Mouse (Mus musculus) heart, embryonic 14.5 days (tissue): ENCODE results near the gene Optn. TPM values are rescaled to one million over a fixed set of nuclear protein-coding genes. Genes with fewer than 3 reads are reported as not detected.
A peak's percentile ranks its signal among the peaks of the same experiment; 100 is the strongest.
"Not testable (repeated sequence)": the region's sequence is repeated elsewhere in the genome, so short reads cannot be mapped to it uniquely, and the experiment has no call there.

Experiments
- ATAC-seq: fragments of 200-750 bp; cut with Nextera tagmentation; 2 replicates; pipeline ENCODE4 v1.8.0; 2017; ENCODE audit warnings: low read depth, moderate TSS enrichment; ENCODE audit not compliant: insufficient number of reproducible peaks, insufficient read depth, low FRiP score
- H3K27ac ChIP-seq, 2 experiments: fragments of 200-500 bp in 1 of 2; fragments of 300-500 bp in 1 of 2; sonication (generic) in 1 of 2; replicated peaks in 1 of 2; 2 replicates each; pipeline ENCODE4 v1.5.1; 2012 to 2014; ENCODE audit warnings: low read depth in 2 of 2, low read length in 2 of 2, control low read depth in 1 of 2, mild to moderate bottlenecking in 1 of 2, mixed read lengths in 1 of 2; ENCODE audit not compliant: control insufficient read depth in 1 of 2, insufficient read depth in 1 of 2
- H3K27me3 ChIP-seq: fragments of 300-500 bp; sonication (generic); 2 replicates; pipeline ENCODE4 v1.6.1; 2014; ENCODE audit warnings: mild to moderate bottlenecking, low read length, control low read depth; ENCODE audit not compliant: control insufficient read depth, insufficient read depth
- H3K36me3 ChIP-seq: fragments of 300-500 bp; sonication (generic); 2 replicates; pipeline ENCODE4 v1.6.1; 2014; ENCODE audit warnings: mild to moderate bottlenecking, control low read depth, low read length, mixed read lengths; ENCODE audit not compliant: control insufficient read depth, insufficient read depth
- H3K4me1 ChIP-seq, 2 experiments: fragments of 200-500 bp in 1 of 2; fragments of 300-500 bp in 1 of 2; sonication (generic) in 1 of 2; 2 replicates each; pipeline ENCODE4 v1.6.1; 2012 to 2014; ENCODE audit warnings: low read length in 2 of 2, control low read depth in 1 of 2, mixed read lengths in 1 of 2; ENCODE audit not compliant: control insufficient read depth in 2 of 2, insufficient read depth in 2 of 2
- H3K4me2 ChIP-seq: fragments of 300-500 bp; sonication (generic); 2 replicates; pipeline ENCODE4 v1.6.1; 2014; ENCODE audit warnings: mild to moderate bottlenecking, low read length
- H3K4me3 ChIP-seq, 2 experiments: fragments of 200-500 bp in 1 of 2; fragments of 300-500 bp in 1 of 2; sonication (generic) in 1 of 2; 2 replicates each; pipeline ENCODE4 v1.5.1; 2012 to 2014; ENCODE audit warnings: low read length in 2 of 2, mild to moderate bottlenecking in 2 of 2, control low read depth in 1 of 2, low read depth in 1 of 2, moderate library complexity in 1 of 2; ENCODE audit not compliant: control insufficient read depth in 1 of 2, insufficient read depth in 1 of 2
- H3K9ac ChIP-seq: fragments of 300-500 bp; sonication (generic); 2 replicates; pipeline ENCODE4 v1.6.1; 2014; ENCODE audit warnings: mild to moderate bottlenecking, low read length
- H3K9me3 ChIP-seq: fragments of 300-500 bp; sonication (generic); 2 replicates; pipeline ENCODE4 v1.6.1; 2016; ENCODE audit warnings: low read length, control low read depth; ENCODE audit not compliant: control insufficient read depth
- WGBS: fragments of 180-500 bp; shearing (Covaris S2); extraction: QIAGEN DNeasy Blood & Tissue Kit; methylation state at CpG from one replicate; pipeline ENCODE4 v1.1.7; 2014; 5-methylcytosine and 5-hydroxymethylcytosine counted together
- polyA plus RNA-seq: library from polyadenylated mRNA; unstranded; fragments of >200 nt; fragmentation: Nextera tagmentation; extraction: Ambion mirVana; gene quantifications from 2 replicates; pipeline ENCODE4 v1.2.1, GENCODE M21; 2014

Optn gene
- polyA plus RNA-seq, 1 experiment from 2014 or later = 14.8 TPM

DNA sequence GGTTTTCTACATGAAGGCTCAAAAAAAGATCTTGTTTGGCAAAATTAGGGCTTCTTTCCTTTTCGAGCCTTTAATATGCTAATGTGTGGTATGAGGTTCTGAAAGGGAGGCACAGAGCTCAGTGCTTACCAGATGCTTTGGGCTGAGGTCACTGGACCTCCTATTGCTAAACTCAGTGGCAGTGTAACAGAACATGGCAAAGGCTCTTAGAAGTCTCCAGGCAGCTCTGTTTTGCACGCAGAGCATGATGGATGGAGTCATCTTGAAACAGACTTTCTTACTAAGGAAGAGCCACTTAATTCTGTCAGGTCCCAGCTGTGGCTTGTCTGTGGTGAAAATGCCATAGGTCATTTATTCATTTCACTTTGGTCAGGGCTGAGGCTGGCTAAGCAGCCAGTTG, 11.6 kb upstream of the Optn start:
- ATAC-seq = no peak
- Histone ChIP-seq H3K27ac (no peak overlapping the region), H3K4me2 (no peak overlapping the region), H3K4me3 (no peak overlapping the region), H3K9ac (no peak overlapping the region), H3K36me3 (no peaks in the 10 kb centered on the region), H3K27me3 (no peaks in the 10 kb centered on the region), H3K9me3 (0 out of 2 replicates have a peak, but pooled peaks cover 4% of the 10 kb centered on the region), H3K4me1 (no peaks in the 10 kb centered on the region; a peak in 1 of 4 replicates)
- 70% methylated on average over 2 of the region's 2 CpGs for WGBS

DNA sequence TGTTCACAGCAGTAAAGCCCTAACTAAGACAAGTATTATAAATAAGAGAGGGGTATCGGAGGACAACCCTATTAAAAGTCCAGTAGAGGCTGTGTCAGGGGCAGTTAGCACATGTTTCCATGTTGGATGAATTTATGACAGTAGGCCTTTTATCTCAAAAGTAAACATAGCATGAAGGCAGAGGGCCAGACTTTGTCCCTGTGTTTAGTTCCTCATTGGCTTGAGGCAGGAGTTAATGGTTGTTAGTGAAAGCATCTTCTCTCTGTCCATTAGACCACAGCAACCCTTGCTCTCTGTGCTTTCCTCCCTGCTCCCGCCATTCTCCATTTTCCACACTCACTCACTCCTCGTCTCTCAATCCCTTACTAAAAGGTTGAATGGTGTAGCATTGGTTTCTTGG, 9.9 kb upstream of the Optn start:
- no peak overlapping the region for H3K9ac ChIP-seq
- H3K27me3 ChIP-seq = no peaks in the 10 kb centered on the region
- no peak overlapping the region for H3K4me3 ChIP-seq
- H3K9me3 ChIP-seq = 0 out of 2 replicates have a peak, but pooled peaks cover 7% of the 10 kb centered on the region
- H3K27ac ChIP-seq = no peak overlapping the region
- H3K36me3 ChIP-seq = no peaks in the 10 kb centered on the region
- 91% methylated on average over 3 of the region's 3 CpGs for WGBS
- ATAC-seq = no peak
- H3K4me1 ChIP-seq = no peaks in the 10 kb centered on the region
- H3K4me2 ChIP-seq = no peak overlapping the region

DNA sequence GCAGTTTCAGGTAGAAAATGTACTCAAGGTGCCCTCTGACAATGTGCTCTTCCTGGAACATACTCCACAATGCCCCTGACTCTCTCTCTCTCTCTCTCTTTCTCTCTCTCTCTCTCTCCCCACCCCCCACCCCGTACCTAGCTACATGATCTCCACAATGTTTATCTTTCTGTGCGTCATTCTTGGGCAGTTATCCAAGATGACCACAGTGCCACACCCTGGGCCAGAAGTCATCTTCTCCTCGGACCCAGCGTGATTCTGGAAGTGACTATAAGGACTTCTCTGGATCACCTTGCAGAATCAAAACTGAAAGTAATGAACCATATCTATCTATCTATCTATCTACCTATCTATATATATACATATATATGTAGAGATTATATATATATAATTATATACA, 4.1 kb upstream of the Optn start:
- H3K27ac ChIP-seq = no peak overlapping the region
- 61% methylated on average over 4 of the region's 4 CpGs for WGBS
- H3K4me1 ChIP-seq = peaks cover 0 to 3% of the 10 kb centered on the region in 2 experiments; a peak in 1 of 4 replicates
- H3K4me3 ChIP-seq = no peak overlapping the region
- H3K9me3 ChIP-seq = 0 out of 2 replicates have a peak, but pooled peaks cover 3% of the 10 kb centered on the region
- no peak overlapping the region for H3K9ac ChIP-seq
- no peaks in the 10 kb centered on the region for H3K27me3 ChIP-seq
- H3K4me2 ChIP-seq = no peak overlapping the region
- ATAC-seq = no peak
- H3K36me3 ChIP-seq = no peaks in the 10 kb centered on the region

DNA sequence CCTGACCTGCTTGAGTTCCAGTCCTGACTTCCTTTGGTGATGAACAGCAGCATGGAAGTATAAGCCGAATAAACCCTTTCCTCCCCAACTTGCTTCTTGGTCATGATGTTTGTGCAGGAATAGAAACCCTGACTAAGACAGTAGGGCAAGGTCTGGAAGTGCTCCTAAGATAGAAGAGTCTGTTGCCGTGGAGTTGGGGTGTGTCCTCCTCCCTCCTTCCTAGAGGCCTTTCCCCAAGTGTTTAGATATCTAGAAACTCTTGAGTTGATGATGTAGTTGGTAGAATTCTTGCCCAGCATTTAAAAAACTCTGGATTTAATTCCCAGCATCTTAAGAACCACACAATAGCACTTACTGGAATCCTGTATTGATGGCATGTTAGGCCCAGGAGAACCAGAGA, 3.4 kb upstream of the Optn start:
- WGBS = 60% methylated on average over 1 of the region's 2 CpGs
- H3K9ac ChIP-seq = not testable (repeated sequence)

DNA sequence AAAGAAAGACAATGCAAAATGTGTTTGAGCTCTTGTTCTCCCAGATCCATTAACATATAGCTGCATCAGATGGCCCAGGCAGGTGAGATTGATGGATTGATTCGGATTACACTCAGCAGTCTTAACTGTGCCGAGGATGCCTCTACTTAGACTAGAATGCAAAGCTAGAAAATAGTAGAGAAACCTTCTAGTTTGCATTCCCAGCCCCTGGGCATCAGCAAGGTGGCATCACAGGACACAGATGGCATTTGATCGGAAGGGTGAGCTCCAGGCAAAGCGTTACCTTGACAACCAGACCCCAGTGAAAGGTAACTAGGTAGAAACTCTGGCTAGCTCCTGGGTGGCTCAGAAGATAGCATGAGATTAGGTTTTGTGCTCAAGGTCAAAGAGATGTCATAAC, 396 bp upstream of the Optn start:
- H3K27ac ChIP-seq = no peak overlapping the region
- 43% methylated on average over 4 of the region's 4 CpGs for WGBS
- H3K9me3 ChIP-seq = 0 out of 2 replicates have a peak, but pooled peaks cover 3% of the 10 kb centered on the region
- H3K4me1 ChIP-seq = peaks cover 2 to 3% of the 10 kb centered on the region in 2 experiments; a peak in 1 of 4 replicates
- no peaks in the 10 kb centered on the region for H3K36me3 ChIP-seq
- H3K9ac ChIP-seq = peak overlapping the region; percentile 79; the same call in 1 of the 2 replicates
- H3K4me3 ChIP-seq = peak overlapping the region; percentile 66 to 83; a peak in 3 of 4 replicates
- H3K27me3 ChIP-seq = no peaks in the 10 kb centered on the region
- ATAC-seq = 0 out of 2 replicates have a peak, but pooled peaks have one; percentile 15
- H3K4me2 ChIP-seq = peak overlapping the region; percentile 87

More for the DNA sequence above, 3.4 kb upstream of the Optn start:
- not testable (repeated sequence) for H3K4me2 ChIP-seq, H3K4me1 ChIP-seq, H3K36me3 ChIP-seq, H3K27ac ChIP-seq, ATAC-seq, H3K4me3 ChIP-seq, H3K27me3 ChIP-seq, H3K9me3 ChIP-seq

- WGBS = 52% methylated on average over 16 of the region's 16 CpGs
- Histone ChIP-seq H3K4me2 (peak overlapping the region; percentile 87), H3K9ac (peak overlapping the region; percentile 79), H3K9me3 (no peaks in the 10 kb centered on the region), H3K27me3 (no peaks in the 10 kb centered on the region), H3K4me3 (peak overlapping the region; percentile 66 to 83), H3K4me1 (peaks cover 3 to 4% of the 10 kb centered on the region in 2 experiments; a peak in 2 of 4 replicates), H3K36me3 (no peaks in the 10 kb centered on the region), H3K27ac (no peak overlapping the region)
- no peak for ATAC-seq
These were observed 1.2 kb downstream of the Optn start for GRCm38 (mm10) chr2:5062496-5063298.

DNA sequence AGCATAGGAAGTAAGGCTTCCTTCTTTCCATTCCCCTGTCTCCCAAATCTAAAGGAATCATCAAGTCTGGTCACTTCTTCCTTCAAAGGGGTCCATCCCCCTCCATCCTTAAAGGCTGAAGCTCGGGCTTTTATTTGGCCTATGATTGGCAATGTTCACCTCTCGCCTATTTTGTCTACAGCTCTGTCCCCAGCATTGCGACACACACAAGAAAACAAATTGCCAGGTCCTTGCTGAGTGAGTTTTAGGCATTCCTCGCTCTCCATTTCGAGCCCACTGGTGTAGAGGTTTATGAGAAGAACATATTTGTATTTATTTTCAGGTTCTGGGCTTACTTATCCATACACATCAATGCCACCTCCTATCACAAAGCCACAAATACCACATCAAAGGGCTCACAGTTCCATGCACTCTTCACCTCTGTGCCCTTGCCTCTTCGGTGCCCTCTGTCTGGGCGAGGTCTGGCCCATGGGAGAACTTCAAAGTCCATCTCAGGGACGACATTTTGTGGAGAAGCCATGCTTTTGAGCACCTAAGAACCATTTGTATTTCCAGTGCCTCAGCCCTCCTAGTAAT, 2.6 kb downstream of the Optn start:
- no peaks in the 10 kb centered on the region for H3K9me3 ChIP-seq
- peaks cover 3 to 4% of the 10 kb centered on the region in 2 experiments; a peak in 2 of 4 replicates for H3K4me1 ChIP-seq
- no peak for ATAC-seq
- H3K9ac ChIP-seq = no peak overlapping the region
- no peak overlapping the region for H3K4me3 ChIP-seq
- H3K4me2 ChIP-seq = no peak overlapping the region
- H3K27ac ChIP-seq = no peak overlapping the region
- 84% methylated on average over 8 of the region's 8 CpGs for WGBS
- H3K27me3 ChIP-seq = no peaks in the 10 kb centered on the region
- no peaks in the 10 kb centered on the region for H3K36me3 ChIP-seq
